8 mouse cellular contexts compared by ENCODE assay signal in the genomic region with DNA sequence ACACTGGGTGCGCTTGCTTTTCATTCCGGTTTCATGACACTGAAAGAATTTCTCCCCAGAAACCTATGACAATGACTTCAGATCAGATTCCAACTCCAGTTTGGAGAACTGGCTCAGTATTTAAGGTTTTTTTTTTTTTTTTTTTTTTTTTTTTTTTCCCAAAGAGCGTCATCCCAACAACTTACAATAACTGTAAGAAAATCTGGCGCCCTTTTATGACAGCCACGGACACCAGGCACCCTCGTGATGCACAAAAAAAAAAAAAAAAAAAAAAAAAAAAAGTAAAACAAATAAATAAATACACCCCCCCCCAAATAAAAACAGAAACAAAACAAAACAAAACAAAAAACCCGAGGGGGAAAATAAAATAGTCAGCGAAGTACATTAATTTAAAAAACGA. TPM values are rescaled to one million over a fixed set of nuclear protein-coding genes. Genes with fewer than 3 reads are reported as not detected.
DNase-seq lines count a peak whose midpoint lies in the region; ATAC-seq lines count a peak whose summit lies in the region.

No protein-coding gene starts in this region.

- H3K27ac ChIP-seq in neural tube, embryonic 11.5 days (ENCODE audit: low read depth, low read length) = no peak overlapping the region
- no peak overlapping the region for H3K27ac ChIP-seq in embryonic facial prominence, embryonic 15.5 days (replicated peaks)
- H3K27ac ChIP-seq in limb, embryonic 13.5 days = no peak overlapping the region
- no peak overlapping the region for H3K27ac ChIP-seq in stomach, embryonic 16.5 days (ENCODE audit: low read length)

- no peaks in the 10 kb centered on the region for H3K9me3 ChIP-seq in neural tube, embryonic 11.5 days (ENCODE audit: control insufficient read depth, low read length)
- H3K9me3 ChIP-seq in embryonic facial prominence, embryonic 15.5 days (replicated peaks) = no peaks in the 10 kb centered on the region
- no peaks in the 10 kb centered on the region for H3K9me3 ChIP-seq in limb, embryonic 13.5 days
- no peaks in the 10 kb centered on the region for H3K9me3 ChIP-seq in stomach, embryonic 16.5 days (replicated peaks; ENCODE audit: control insufficient read depth, low read length)

- peak overlapping the region; percentile 76 for H3K4me2 ChIP-seq in neural tube, embryonic 11.5 days (ENCODE audit: low read depth)
- H3K4me2 ChIP-seq in embryonic facial prominence, embryonic 15.5 days (replicated peaks) = peak overlapping the region; percentile 76
- H3K4me2 ChIP-seq in limb, embryonic 13.5 days (replicated peaks) = peak overlapping the region; percentile 74
- H3K4me2 ChIP-seq in stomach, embryonic 16.5 days (ENCODE audit: low read depth, low read length) = peak overlapping the region; percentile 74

- peaks cover 9% of the 10 kb centered on the region for H3K4me1 ChIP-seq in neural tube, embryonic 11.5 days (ENCODE audit: control insufficient read depth, insufficient read depth, low read length)
- H3K4me1 ChIP-seq in embryonic facial prominence, embryonic 15.5 days = peaks cover 24% of the 10 kb centered on the region
- peaks cover 22% of the 10 kb centered on the region; the same call in 1 of the 2 replicates for H3K4me1 ChIP-seq in limb, embryonic 13.5 days
- H3K4me1 ChIP-seq in stomach, embryonic 16.5 days (ENCODE audit: control insufficient read depth, insufficient read depth, low read length) = peaks cover 12% of the 10 kb centered on the region; the same call in 1 of the 2 replicates

- no peak for ATAC-seq in neural tube, embryonic 11.5 days (ENCODE audit: insufficient read depth, low FRiP score, low TSS enrichment)
- ATAC-seq in embryonic facial prominence, embryonic 15.5 days (ENCODE audit: insufficient number of reproducible peaks, low FRiP score, low TSS enrichment, low read depth) = no peak
- ATAC-seq in limb, embryonic 13.5 days (ENCODE audit: low FRiP score, low read depth) = no peak
- no peak for ATAC-seq in stomach, embryonic 16.5 days (ENCODE audit: insufficient read depth, low FRiP score)

- DNase-seq in neural tube, embryonic 11.5 days (ENCODE audit: low spot score) = no peak
- DNase-seq in neural tube, embryonic 10.5 days (ENCODE audit: extremely low spot score, low spot score) = no peak
- no peak for DNase-seq in gastrocnemius, postnatal 4 days (ENCODE audit: low spot score in 2 of 2)
- no peak for DNase-seq in right cerebral cortex, postnatal 14 days
- DNase-seq in spleen, adult 12 weeks (ENCODE audit: low spot score) = no peak

- peak overlapping the region; percentile 68 for H3K4me3 ChIP-seq in neural tube, embryonic 11.5 days (ENCODE audit: low read depth, low read length)
- H3K4me3 ChIP-seq in embryonic facial prominence, embryonic 15.5 days (replicated peaks) = peak overlapping the region; percentile 85
- H3K4me3 ChIP-seq in limb, embryonic 13.5 days = peak overlapping the region; percentile 70
- peak overlapping the region; percentile 61 for H3K4me3 ChIP-seq in stomach, embryonic 16.5 days (replicated peaks; ENCODE audit: low read length)

- no peaks in the 10 kb centered on the region for H3K36me3 ChIP-seq in neural tube, embryonic 11.5 days (ENCODE audit: control insufficient read depth, insufficient read depth, low read length)
- no peaks in the 10 kb centered on the region for H3K36me3 ChIP-seq in embryonic facial prominence, embryonic 15.5 days
- H3K36me3 ChIP-seq in limb, embryonic 13.5 days = no peaks in the 10 kb centered on the region
- H3K36me3 ChIP-seq in stomach, embryonic 16.5 days (ENCODE audit: control insufficient read depth, insufficient read depth, low read length) = no peaks in the 10 kb centered on the region

- no peak overlapping the region for H3K9ac ChIP-seq in neural tube, embryonic 11.5 days (ENCODE audit: low read length)
- H3K9ac ChIP-seq in embryonic facial prominence, embryonic 15.5 days = no peak overlapping the region
- H3K9ac ChIP-seq in limb, embryonic 13.5 days = peak overlapping the region; percentile 70; the same call in 1 of the 2 replicates
- H3K9ac ChIP-seq in stomach, embryonic 16.5 days (ENCODE audit: low read length) = peak overlapping the region; percentile 69

- no peaks in the 10 kb centered on the region; the same call in 1 of the 2 replicates for H3K27me3 ChIP-seq in neural tube, embryonic 11.5 days (ENCODE audit: control insufficient read depth, insufficient read depth, low read length)
- H3K27me3 ChIP-seq in embryonic facial prominence, embryonic 15.5 days = no peaks in the 10 kb centered on the region
- peaks cover 16% of the 10 kb centered on the region for H3K27me3 ChIP-seq in limb, embryonic 13.5 days
- H3K27me3 ChIP-seq in stomach, embryonic 16.5 days (ENCODE audit: control insufficient read depth, insufficient read depth, low read length) = no peaks in the 10 kb centered on the region

- 4% methylated on average over 9 of the region's 9 CpGs for WGBS in neural tube, embryonic 11.5 days
- WGBS in embryonic facial prominence, embryonic 15.5 days = 10% methylated on average over 9 of the region's 9 CpGs
- WGBS in limb, embryonic 13.5 days = 13% methylated on average over 9 of the region's 9 CpGs
- 13% methylated on average over 9 of the region's 9 CpGs for WGBS in stomach, embryonic 16.5 days

RNA-seq across cellular contexts. Expression of gene Rnase4, which starts 3.1 kb away (rescaled TPM):
- polyA plus RNA-seq in neural tube, embryonic 11.5 days (2014; fragmentation: Nextera tagmentation; extraction: Ambion mirVana) = 12.3 and 12.7 TPM in 2 replicates
- 55.5 and 57.1 TPM in 2 replicates for polyA plus RNA-seq in embryonic facial prominence, embryonic 15.5 days (2015; fragmentation: Nextera tagmentation; extraction: Ambion mirVana)
- polyA plus RNA-seq in limb, embryonic 13.5 days (2015; fragmentation: Nextera tagmentation; extraction: Ambion mirVana) = 30.2 and 31.4 TPM in 2 replicates
- polyA plus RNA-seq in stomach, embryonic 16.5 days (2015; fragmentation: Nextera tagmentation; extraction: Ambion mirVana) = 151 and 166 TPM in 2 replicates
- total RNA-seq in gastrocnemius, postnatal 4 days (2021) = 10 to 100 TPM; 76.4 to 86.0 TPM

RNA-seq across cellular contexts. Expression of gene Ang, which starts 3.2 kb away (rescaled TPM):
- polyA plus RNA-seq in neural tube, embryonic 11.5 days (2014; fragmentation: Nextera tagmentation; extraction: Ambion mirVana) = 2.2 TPM in 2 replicates
- 8.2 and 11.0 TPM in 2 replicates for polyA plus RNA-seq in embryonic facial prominence, embryonic 15.5 days (2015; fragmentation: Nextera tagmentation; extraction: Ambion mirVana)
- 6.7 and 7.6 TPM in 2 replicates for polyA plus RNA-seq in limb, embryonic 13.5 days (2015; fragmentation: Nextera tagmentation; extraction: Ambion mirVana)
- polyA plus RNA-seq in stomach, embryonic 16.5 days (2015; fragmentation: Nextera tagmentation; extraction: Ambion mirVana) = 39.4 and 41.6 TPM in 2 replicates
- total RNA-seq in gastrocnemius, postnatal 4 days (2021) = 1 to 10 TPM; 7.7 to 8.9 TPM

RNA-seq across cellular contexts. Expression of gene Olfr750, which starts 13.5 kb away (rescaled TPM):
- polyA plus RNA-seq in neural tube, embryonic 11.5 days (2014; fragmentation: Nextera tagmentation; extraction: Ambion mirVana) = not detected in 2 replicates
- not detected in 2 replicates for polyA plus RNA-seq in embryonic facial prominence, embryonic 15.5 days (2015; fragmentation: Nextera tagmentation; extraction: Ambion mirVana)
- polyA plus RNA-seq in limb, embryonic 13.5 days (2015; fragmentation: Nextera tagmentation; extraction: Ambion mirVana) = 0.03 TPM in 1 of 2 replicates, not detected in the other
- not detected in 2 replicates for polyA plus RNA-seq in stomach, embryonic 16.5 days (2015; fragmentation: Nextera tagmentation; extraction: Ambion mirVana)
- total RNA-seq in gastrocnemius, postnatal 4 days (2021) = not detected

RNA-seq across cellular contexts. Expression of gene Eddm3b, which starts 26.5 kb away (rescaled TPM):
- polyA plus RNA-seq in neural tube, embryonic 11.5 days (2014; fragmentation: Nextera tagmentation; extraction: Ambion mirVana) = not detected in 2 replicates
- polyA plus RNA-seq in embryonic facial prominence, embryonic 15.5 days (2015; fragmentation: Nextera tagmentation; extraction: Ambion mirVana) = not detected in 2 replicates
- not detected in 2 replicates for polyA plus RNA-seq in limb, embryonic 13.5 days (2015; fragmentation: Nextera tagmentation; extraction: Ambion mirVana)
- polyA plus RNA-seq in stomach, embryonic 16.5 days (2015; fragmentation: Nextera tagmentation; extraction: Ambion mirVana) = not detected in 2 replicates
- total RNA-seq in gastrocnemius, postnatal 4 days (2021) = not detected

RNA-seq across cellular contexts. Expression of gene Rnase12, which starts 30.3 kb away (rescaled TPM):
- not detected in 2 replicates for polyA plus RNA-seq in neural tube, embryonic 11.5 days (2014; fragmentation: Nextera tagmentation; extraction: Ambion mirVana)
- 0.43 and 0.56 TPM in 2 replicates for polyA plus RNA-seq in embryonic facial prominence, embryonic 15.5 days (2015; fragmentation: Nextera tagmentation; extraction: Ambion mirVana)
- not detected in 2 replicates for polyA plus RNA-seq in limb, embryonic 13.5 days (2015; fragmentation: Nextera tagmentation; extraction: Ambion mirVana)
- 0.45 TPM in 1 of 2 replicates, not detected in the other for polyA plus RNA-seq in stomach, embryonic 16.5 days (2015; fragmentation: Nextera tagmentation; extraction: Ambion mirVana)
- not detected for total RNA-seq in gastrocnemius, postnatal 4 days (2021)

Comparison
In these comparisons a context has a peak if more than half of its experiments do, and no peak if none do; other contexts are left out.
1. H3K9ac ChIP-seq: peak in limb, embryonic 13.5 days (single experiment) and stomach, embryonic 16.5 days (single experiment); none in neural tube, embryonic 11.5 days (single experiment) and embryonic facial prominence, embryonic 15.5 days (single experiment).
2. Peak in every context shown above with its lines, with median percentiles within 50 percentile points of each other: H3K4me2 ChIP-seq and H3K4me3 ChIP-seq.